Mouse (Mus musculus) olfactory bulb, adult 2 months (tissue): Measurements from ENCODE around the gene Slit3. TPM values are rescaled to one million over a fixed set of nuclear protein-coding genes. Genes with fewer than 3 reads are reported as not detected.

ENCODE experiments used
- H3K27ac ChIP-seq: fragments of 200-500 bp; 2 replicates; pipeline ENCODE4 v1.5.1; 2012; ENCODE audit warnings: low read depth, low read length; ENCODE audit not compliant: insufficient read depth
- H3K4me1 ChIP-seq: fragments of 200-500 bp; 2 replicates; pipeline ENCODE4 v1.6.1; 2012; ENCODE audit warnings: low read length; ENCODE audit not compliant: control insufficient read depth, insufficient read depth
- H3K4me3 ChIP-seq: fragments of 200-500 bp; 2 replicates; pipeline ENCODE4 v1.5.1; 2012; ENCODE audit warnings: mild to moderate bottlenecking, low read depth, low read length, moderate library complexity; ENCODE audit not compliant: insufficient read depth
- CTCF ChIP-seq: fragments of 200-500 bp; IDR thresholded peaks from 2 replicates; pipeline ENCODE4 v1.5.1; 2012; ENCODE audit warnings: low read depth, mild to moderate bottlenecking, low read length, moderate library complexity; ENCODE audit not compliant: insufficient read depth
- POLR2A ChIP-seq: fragments of 200-500 bp; IDR thresholded peaks from 2 replicates; pipeline ENCODE4 v1.6.1; 2012; ENCODE audit warnings: mild to moderate bottlenecking, low read depth, low read length, moderate library complexity; ENCODE audit not compliant: insufficient read depth
- WGBS: fragments of 180-500 bp; shearing (Covaris S2); methylation state at CpG from one replicate; pipeline ENCODE4 v1.1.7; 2018; 5-methylcytosine and 5-hydroxymethylcytosine counted together
- polyA plus RNA-seq: library from polyadenylated mRNA; stranded (reverse); fragments of >200 nt; gene quantifications from 2 replicates; pipeline ENCODE4 v1.2.4, GENCODE M21; 2012; ENCODE audit warnings: low replicate concordance; ENCODE audit not compliant: missing spikeins, insufficient read depth, insufficient read length

The Slit3 gene
- polyA plus RNA-seq, 1 experiment = not detected

DNA sequence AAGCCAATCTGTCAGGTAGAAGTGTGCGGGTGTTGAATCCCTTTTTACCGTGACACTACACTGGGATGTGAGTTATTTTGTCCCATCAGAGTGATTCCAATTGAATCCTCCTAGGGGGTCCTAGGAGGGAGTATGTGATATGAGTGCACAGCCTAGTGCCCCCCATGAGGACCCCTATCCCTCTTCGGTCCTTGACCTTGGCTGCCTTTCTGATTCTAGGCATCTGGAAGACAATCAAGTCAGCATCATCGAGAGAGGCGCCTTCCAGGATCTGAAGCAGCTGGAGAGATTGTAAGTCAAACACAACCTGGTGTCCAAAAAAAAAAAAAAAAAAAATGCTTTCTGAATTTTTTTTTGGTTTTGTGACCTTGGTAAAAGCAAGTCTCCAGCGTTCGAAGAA lies 56.5 kb downstream of the Slit3 start:
- H3K27ac ChIP-seq = 0 out of 2 replicates have a peak overlapping the region, but pooled peaks have one; percentile 64
- no peak overlapping the region for H3K4me3 ChIP-seq
- TF ChIP-seq POLR2A = no peak
- TF ChIP-seq CTCF = no peak
- peaks cover 13% of the 10 kb centered on the region for H3K4me1 ChIP-seq
- 77% methylated on average over 7 of the region's 7 CpGs for WGBS

GRCm38 (mm10) chr11:35178144-35178817 lies 57.3 kb downstream of the Slit3 start:
- H3K27ac ChIP-seq = peak overlapping the region; percentile 64
- WGBS = 36% methylated on average over 24 of the region's 24 CpGs
- H3K4me3 ChIP-seq = no peak overlapping the region
- H3K4me1 ChIP-seq = peaks cover 13% of the 10 kb centered on the region
- TF ChIP-seq CTCF (no peak), POLR2A (no peak)

DNA sequence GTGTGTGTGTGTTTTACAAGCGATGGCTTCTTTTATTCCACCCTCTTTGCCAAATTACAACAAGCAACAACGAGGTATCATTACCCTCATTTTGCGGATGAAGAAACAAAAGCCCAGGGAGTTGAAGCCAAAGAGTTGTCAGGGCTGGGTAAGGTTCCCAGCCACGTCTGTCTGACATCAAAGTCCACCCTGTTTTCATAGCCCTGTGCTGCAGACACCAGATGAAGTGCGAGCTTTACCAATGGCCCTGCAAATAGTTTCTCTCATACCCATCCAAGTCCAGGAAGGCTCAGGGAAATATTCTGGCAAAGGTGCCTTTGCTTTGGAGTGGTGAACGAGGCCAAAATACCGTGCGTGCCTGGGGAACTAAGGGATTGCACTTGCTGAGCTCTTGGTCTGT lies 58.3 kb downstream of the Slit3 start:
- Histone ChIP-seq H3K4me3 (no peak overlapping the region), H3K4me1 (peaks cover 13% of the 10 kb centered on the region), H3K27ac (no peak overlapping the region)
- 34% methylated on average over 8 of the region's 8 CpGs for WGBS
- TF ChIP-seq POLR2A (no peak), CTCF (no peak)

- H3K4me3 ChIP-seq = no peak overlapping the region
- 82% methylated on average over 5 of the region's 5 CpGs for whole genome bisulfite sequencing
- TF ChIP-seq CTCF (no peak), POLR2A (no peak)
- peaks cover 12% of the 10 kb centered on the region for H3K4me1 ChIP-seq
- no peak overlapping the region for H3K27ac ChIP-seq
Observed at GRCm38 (mm10) chr11:35182887-35183286, 61.9 kb downstream of the Slit3 start.

GRCm38 (mm10) chr11:35194826-35195225 lies 73.8 kb downstream of the Slit3 start:
- no peak overlapping the region for H3K27ac ChIP-seq
- no peaks in the 10 kb centered on the region for H3K4me1 ChIP-seq
- TF ChIP-seq CTCF = no peak
- no peak for TF ChIP-seq POLR2A
- H3K4me3 ChIP-seq = no peak overlapping the region
- 91% methylated on average over 6 of the region's 6 CpGs for WGBS

GRCm38 (mm10) chr11:35196777-35197176 lies 75.8 kb downstream of the Slit3 start:
- H3K27ac ChIP-seq = no peak overlapping the region
- H3K4me1 ChIP-seq = no peaks in the 10 kb centered on the region
- H3K4me3 ChIP-seq = no peak overlapping the region
- WGBS = 72% methylated on average over 7 of the region's 7 CpGs
- no peak for TF ChIP-seq CTCF
- no peak for TF ChIP-seq POLR2A

DNA sequence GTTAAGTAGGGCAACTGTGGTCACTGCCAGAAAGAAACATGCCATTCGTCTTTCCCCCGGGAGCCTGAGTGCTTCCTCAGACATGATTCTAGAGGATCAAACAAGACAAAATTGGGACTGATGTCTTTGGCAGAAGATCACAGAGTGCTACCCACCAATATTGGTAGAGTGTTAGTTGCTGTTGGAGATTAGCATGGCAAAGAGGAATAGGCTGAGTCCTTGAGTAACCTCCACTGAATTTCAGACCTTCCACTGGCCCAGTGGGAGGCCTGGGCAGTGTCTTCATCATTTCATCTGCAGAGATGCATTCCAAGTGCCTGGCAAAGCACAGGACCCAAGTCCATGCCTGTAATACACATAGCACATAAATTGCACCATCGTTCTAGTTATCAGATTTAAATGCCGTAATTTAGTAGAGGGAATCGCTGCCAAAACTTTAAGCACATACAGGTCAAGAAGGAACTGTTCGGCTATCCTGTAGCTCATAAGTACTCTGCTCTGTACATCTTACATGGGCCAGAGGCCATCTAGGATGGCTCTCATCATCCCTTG lies 77.6 kb downstream of the Slit3 start:
- 81% methylated on average over 6 of the region's 6 CpGs for WGBS
- Histone ChIP-seq H3K4me1 (0 out of 2 replicates have a peak, but pooled peaks cover under 1% of the 10 kb centered on the region), H3K27ac (no peak overlapping the region), H3K4me3 (no peak overlapping the region)
- no peak for TF ChIP-seq POLR2A
- no peak for TF ChIP-seq CTCF

DNA sequence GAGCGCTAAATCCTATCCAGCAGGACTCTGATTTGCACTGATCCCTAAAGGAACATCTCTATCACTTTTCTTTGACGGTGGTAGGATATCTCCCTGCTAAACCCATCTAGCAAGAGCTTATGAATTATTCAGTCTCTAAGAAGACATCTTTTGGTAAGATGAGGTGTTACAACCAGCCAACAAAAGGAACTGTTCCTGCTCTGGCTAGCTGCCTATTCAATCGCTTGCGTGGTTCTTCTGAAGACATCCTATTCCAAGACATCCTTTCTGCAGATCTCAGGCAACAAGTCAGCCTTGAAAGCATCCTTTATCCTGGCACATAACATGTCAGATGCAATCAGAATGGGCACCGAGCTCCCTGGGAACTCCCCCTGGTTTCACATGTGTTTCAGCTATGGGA lies 81.3 kb downstream of the Slit3 start:
- Histone ChIP-seq H3K4me3 (no peak overlapping the region), H3K4me1 (peaks cover 5% of the 10 kb centered on the region; the same call in 1 of the 2 replicates), H3K27ac (no peak overlapping the region)
- 69% methylated on average over 5 of the region's 5 CpGs for WGBS
- TF ChIP-seq POLR2A (no peak), CTCF (no peak)

- Histone ChIP-seq H3K27ac (no peak overlapping the region), H3K4me1 (peaks cover 5% of the 10 kb centered on the region; the same call in 1 of the 2 replicates), H3K4me3 (no peak overlapping the region)
- WGBS = 48% methylated on average over 10 of the region's 10 CpGs
- TF ChIP-seq POLR2A = no peak
- no peak for TF ChIP-seq CTCF
Observed at GRCm38 (mm10) chr11:35203673-35204072, 82.6 kb downstream of the Slit3 start.

GRCm38 (mm10) chr11:35204084-35204483 lies 83.1 kb downstream of the Slit3 start:
- TF ChIP-seq POLR2A (no peak), CTCF (no peak)
- H3K4me1 ChIP-seq = peaks cover 5% of the 10 kb centered on the region; the same call in 1 of the 2 replicates
- no peak overlapping the region for H3K4me3 ChIP-seq
- WGBS = 34% methylated on average over 9 of the region's 9 CpGs
- no peak overlapping the region for H3K27ac ChIP-seq
